Mouse (Mus musculus): Measurements from ENCODE around the gene Ace3.

GRCm38 (mm10) chr11:105944770-105945672, 49.5 kb upstream of the Ace3 start:
- no peak for TF ChIP-seq CTCF (conservative IDR thresholded peaks at IDR 0.05; ENCODE audit: low read length)
- TF ChIP-seq NANOG (IDR thresholded peaks at IDR 0.05; ENCODE audit: borderline replicate concordance, low read length) = no peak
- TF ChIP-seq POU5F1 (IDR thresholded peaks at IDR 0.05; ENCODE audit: borderline replicate concordance, low read length) = no peak
